Mouse (Mus musculus) retina, postnatal 1 day (tissue): ENCODE results near the gene Lhfp.

Source experiments
- DNase-seq: peaks from one replicate; pipeline ENCODE4 v3.0.0-alpha.2; 2012

Lhfp gene

DNA sequence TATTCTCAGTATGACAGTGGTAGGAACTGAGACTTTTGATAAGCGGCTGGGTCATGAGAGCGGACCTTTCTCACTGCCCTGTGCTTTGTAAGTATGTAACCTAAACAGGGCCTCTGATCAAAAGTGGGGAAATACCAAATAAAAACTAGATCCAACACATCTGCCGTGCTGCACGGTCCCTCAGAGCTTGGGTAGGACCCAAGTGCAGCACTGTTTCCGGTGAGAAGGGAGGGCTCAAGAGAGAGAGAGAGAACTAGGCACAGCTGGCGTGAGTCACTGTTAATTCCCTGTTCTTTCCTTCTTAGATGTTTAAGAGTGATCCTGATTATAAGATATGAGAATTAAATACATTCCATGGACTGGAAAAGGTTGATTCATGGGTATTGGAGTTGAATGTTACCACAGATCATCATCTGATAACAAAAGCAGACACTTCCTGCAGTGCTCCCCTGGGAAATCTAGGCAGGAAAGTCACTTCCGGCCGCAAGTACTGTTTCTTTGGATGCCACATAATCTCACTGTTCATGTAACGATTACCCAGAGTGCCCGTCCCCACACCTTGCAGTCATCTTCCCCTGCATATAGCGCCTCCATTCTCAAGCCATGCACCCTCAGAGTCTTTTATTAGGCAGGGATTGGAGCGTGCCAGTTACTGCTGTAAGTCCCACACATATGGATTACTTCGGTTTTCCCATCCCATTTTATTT is 243.3 kb downstream of the Lhfp start:
- no peak for DNase-seq

DNA sequence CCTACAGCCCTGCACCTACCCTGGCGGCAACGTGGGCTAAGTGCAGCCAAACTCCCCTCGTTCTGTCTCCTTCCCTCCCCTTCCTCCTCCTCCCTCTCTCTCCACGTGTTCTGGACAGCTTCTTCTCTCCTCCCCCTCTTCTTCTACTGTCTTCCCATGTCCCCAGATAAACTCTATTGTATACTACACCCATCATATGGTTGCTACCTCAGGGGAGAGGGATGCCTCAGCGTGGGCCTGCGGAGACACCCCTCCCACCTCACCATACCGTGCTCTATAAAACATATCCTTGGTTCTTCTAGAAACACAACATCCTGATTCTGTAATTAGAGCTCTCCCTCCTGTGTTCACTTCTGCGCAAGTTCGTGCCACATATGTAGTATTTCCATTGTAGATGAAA is 247.3 kb downstream of the Lhfp start:
- DNase-seq = no peak

DNA sequence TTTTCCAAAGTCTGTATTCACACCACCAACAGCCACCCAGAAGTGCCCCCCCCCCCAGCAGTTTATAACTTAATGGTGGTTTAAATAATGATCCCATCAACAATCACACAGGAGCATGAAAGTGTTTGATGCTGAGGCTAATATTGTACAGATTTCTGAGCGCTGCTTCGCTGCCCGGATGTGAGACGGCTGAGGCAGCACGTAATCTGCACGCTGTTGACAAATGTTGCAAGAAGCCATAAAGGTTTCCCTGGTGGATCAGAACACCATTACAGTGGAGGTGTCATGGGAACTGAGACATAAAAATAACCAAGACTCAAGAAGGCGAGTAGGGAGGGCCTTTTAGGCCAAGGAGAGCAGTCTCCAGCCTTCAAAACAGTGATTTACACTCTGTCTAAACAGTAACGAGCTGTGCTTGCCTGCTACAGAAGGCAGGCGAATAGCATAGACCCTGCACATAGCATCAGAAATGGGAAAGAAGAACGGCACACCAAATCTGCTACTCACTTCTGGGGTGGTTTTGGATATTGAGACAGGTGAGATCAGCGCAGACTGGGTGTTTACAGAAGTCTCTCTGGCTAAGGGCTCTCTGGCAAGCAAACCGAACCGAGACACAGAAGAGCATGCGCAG is 248.4 kb downstream of the Lhfp start:
- no peak for DNase-seq

DNA sequence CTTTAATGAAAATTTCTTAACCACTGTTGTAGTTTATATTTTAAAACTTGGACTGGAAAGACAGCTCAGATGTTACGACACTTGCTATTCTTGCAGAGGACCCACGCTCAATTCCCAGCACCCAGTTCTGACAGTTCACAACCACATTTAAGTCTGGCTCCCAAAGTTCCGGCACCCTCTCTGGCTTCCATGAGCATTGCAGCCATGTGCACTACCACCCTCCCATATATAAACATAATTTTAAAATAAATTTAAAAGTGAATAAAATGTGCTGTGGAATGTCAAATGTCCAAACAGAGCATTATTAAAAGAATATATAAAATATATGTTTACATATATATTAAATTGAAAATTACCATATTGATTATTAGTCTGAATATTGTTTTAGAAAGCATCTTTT is 249.9 kb downstream of the Lhfp start:
- DNase-seq = no peak

DNA sequence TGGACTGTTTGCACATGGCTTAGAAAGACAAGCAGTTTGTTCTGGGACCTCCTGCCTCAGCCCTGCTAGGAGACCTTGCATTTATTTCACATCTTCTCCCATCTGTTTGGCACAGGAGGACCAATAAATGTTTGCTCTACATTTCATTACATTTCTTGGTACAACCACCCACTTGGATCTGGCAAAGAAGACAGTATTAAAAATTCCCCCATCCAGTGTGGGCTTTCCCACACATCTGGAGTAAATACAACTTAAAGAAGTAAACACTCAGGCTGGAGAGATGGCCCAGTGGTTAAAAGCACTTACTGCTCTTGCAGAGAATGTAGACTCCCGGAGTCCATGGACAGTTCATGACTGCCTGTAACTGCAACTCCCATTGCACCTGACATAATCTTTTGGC is 250.6 kb downstream of the Lhfp start:
- DNase-seq = no peak

DNA sequence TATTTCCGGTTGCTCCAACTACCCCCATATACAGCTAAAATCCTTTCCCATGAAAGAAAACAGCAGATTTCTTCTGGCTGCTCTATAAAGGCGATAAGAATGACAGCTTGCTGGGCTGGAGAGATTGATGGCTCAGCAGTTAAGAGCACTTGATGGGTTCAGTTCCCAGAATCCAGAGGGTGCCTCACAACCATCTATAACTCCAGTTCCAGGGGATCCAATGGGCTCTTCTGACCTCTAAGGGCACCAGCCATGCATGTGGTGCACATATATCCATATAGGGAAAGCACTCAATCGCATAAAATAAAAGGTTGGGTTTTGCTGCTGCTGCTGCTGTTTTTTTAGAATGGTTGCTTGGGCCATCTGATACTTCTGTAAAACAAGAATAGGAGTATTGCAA is 251.1 kb downstream of the Lhfp start:
- DNase-seq = no peak

DNA sequence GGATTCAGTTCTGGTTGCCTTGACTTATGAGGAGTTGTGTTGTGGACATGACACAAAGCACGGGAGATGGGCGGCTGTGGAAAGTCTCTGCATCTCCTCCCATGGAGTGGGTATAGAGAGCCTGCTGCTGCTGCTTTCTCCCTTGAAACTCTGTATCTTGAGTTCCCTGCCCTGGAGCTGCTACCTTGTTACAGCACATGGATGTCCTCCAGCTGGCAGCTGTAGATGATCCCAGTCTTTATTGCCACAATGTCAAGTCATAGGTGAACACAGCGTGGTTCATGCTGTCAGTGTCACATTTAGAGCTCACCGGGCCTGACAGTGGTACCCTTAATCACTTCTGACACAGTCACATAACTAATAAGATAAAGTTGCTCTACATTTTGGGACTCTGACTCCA is 251.7 kb downstream of the Lhfp start:
- no peak for DNase-seq

DNA sequence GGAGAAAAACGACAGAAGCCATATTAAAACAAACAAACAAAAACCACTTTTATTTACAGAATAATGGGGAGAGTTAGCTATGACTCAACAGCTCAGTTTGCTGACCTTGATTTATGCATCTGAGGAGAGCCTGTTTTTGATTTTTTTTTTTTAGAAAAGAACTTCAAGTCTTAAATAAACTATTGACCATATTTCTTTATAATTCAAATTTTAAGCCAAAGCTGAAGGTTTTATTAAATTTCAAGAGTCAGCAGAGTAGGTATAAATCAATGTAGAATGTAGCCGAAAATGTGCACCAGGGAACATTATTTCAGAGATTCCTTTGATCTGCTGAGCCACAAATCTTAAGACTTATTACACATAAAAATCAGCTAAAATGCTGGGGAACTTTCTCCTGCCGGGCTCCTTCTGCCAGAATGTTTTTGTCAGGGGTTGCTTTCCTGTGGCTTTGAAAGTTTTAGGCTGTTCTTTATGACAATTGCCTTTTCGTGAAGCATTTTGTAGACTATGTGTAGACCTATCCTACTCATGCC is 252.6 kb downstream of the Lhfp start:
- no peak for DNase-seq

DNA sequence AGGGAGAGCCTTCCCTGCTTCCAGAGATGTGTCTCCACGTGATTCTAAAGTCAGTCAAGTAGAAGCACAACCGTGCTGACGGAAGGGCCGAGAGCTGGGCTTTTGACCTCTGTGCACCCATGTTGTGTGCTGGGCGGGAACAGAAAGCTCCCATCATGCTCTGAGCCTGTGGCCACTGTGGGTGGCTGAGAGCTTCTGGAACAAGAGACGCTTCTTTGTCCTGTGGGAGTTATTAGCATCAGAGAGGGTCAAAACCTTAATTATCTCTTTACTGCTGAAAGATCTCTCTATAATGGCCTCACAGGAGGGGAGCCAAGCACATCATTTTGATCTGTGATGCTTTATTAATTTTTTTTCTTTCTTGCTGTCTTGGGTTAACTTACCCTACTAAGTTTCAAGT is 253.5 kb downstream of the Lhfp start:
- peak; percentile 77 for DNase-seq

DNA sequence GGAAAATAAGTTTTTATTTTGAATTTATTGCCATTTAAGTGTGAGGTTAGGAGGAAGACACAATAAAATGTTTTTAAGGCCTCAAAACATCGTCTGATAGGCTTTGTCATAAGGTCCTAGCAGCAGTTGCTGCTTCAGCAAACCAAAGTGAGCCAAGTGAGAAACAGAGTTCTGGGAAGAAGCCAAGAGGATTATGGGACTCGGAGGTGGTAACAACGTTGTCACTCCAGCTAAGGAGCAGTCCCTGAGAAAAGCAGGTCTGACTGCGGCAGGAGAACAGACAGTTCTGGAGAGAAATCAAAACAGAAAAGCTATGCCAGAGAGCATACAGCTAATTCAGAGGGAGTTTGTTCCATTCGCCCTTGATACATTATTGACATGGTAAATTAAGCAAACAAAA is 260.5 kb downstream of the Lhfp start:
- DNase-seq = no peak

DNA sequence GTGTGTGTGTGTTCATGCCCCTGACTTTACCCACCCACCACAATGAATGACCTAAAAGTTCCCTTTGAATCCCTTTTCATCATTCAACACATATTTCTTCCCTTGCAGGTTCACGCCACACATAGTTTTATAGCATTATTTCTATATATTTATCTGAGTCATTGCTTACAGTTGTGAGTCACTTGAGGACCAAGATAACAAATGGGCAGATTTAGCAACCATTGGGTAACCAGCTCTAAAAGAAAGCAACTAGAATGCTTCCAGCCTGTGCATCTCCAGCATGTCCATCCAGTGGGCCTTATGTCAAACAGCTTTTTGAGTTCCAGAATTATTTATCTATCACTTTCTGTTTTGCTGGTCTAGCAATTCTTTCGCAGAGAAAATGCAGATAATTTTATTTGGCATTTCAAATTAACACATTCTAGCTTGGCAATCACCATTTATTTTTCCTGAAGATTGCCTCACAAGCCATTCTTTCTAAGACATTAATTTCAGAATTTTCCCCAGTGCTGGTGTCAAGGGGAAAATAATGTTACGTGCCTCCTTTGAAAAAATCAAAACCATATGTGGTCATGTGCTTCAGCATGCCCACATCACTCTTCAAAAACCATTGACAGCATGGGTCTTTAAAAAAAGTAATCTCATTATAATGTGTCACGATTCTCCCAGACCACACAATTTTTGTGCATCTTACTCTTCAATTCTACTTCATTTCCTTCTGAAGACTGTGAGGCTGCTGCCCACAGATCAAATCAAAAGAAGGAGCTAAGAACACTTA is 263.0 kb downstream of the Lhfp start:
- DNase-seq = no peak

DNA sequence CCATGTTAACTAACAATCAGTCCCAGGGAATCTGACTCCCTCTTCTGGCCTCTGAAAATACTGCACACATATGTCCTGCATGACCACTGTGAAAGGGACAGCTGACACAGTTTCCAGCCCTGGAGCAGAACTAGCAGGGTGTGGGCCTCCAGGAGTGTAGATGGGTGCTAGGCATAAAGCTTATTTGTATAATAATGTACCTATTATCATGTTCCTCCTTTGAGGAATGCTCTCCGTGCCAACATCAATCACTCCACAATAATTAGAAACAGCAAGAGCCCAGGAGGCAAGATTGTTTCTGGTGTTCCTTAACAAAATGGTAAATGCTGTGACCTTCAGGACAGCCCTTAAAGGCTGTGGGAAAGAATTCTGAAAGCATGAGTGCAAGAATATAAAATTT is 264.5 kb downstream of the Lhfp start:
- DNase-seq = no peak

DNA sequence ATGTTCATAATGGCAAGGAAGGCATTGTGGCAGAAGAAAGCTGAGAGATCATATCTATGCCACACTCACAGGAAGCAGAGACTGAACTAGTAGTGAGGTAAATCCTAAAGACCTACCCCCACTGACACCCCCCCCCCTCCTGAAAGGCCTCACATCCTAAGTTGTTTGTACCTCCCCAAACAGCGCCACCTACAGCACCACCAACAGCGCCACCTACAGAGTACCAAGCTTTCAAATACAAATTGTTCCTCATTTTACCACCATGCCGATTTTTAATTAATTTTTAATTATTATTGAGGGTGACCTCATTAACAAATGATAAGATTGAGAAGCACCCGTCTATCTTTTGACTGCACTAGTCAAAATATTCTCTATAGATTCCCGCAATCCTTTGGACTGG is 267.3 kb downstream of the Lhfp start:
- no peak for DNase-seq

DNA sequence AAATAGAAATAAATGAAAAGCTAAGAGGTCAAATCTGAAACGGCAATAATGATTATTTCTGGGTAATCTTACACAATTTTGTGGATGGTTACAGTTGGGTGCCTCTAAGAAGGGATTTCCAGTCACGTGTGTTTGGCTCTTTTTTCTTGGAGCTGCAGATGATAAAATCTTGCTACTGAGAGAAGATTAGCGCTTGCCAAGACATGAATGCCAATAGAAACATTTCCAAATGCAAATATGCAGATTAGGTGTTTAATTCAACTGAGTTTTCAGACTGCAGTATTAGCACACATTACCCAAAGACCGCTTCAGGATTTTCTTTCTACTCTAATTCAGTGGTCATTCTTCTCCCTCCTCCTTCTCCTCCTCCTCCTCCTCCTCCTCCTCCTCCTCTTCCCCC is 268.8 kb downstream of the Lhfp start:
- no peak for DNase-seq

DNA sequence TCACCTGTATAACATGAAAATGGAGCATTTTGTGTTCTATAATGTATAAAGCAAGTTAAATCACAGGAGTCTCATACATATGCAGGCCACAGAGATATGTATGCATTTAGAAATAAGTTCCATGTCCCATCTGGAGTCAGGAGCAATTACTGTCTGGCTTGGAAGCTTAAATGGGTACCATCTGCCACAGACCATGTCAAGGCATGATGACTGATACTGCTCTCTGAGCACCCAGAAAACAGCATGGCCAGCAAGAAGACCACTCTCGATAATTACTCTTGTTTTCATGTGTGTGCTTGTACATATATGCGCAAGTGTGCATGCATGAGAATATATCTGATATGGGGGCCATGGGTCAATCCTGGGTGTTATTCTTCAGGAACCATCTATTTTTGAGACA is 269.3 kb downstream of the Lhfp start:
- DNase-seq = no peak
